Mouse (Mus musculus): ENCODE data around the gene Sun2. TPM values are rescaled to one million over a fixed set of nuclear protein-coding genes. Genes with fewer than 3 reads are reported as not detected.

Sun2 gene
- polyA plus RNA-seq, 1 experiment from 2014 or later = 6.4 TPM

GRCm38 (mm10) chr15:79720796-79721195 lies 21.5 kb downstream of the Sun2 start:
- Histone ChIP-seq H3K36me3 (peaks cover 64% of the 10 kb centered on the region), H3K9me3 (replicated peaks) (no peaks in the 10 kb centered on the region), H3K27ac (replicated peaks) (0 out of 2 replicates have a peak overlapping the region, but pooled peaks have one; percentile 22), H3K4me2 (replicated peaks) (no peak overlapping the region), H3K4me1 (0 out of 2 replicates have a peak, but pooled peaks cover 2% of the 10 kb centered on the region), H3K9ac (no peak overlapping the region), H3K4me3 (replicated peaks) (no peak overlapping the region), H3K27me3 (no peaks in the 10 kb centered on the region)
- ATAC-seq (ENCODE audit: insufficient number of reproducible peaks, low FRiP score, low TSS enrichment, low read depth) = no peak
- 69% methylated on average over 4 of the region's 4 CpGs for WGBS

GRCm38 (mm10) chr15:79720267-79720666 lies 22.1 kb downstream of the Sun2 start:
- 89% methylated on average over 8 of the region's 8 CpGs for WGBS

GRCm38 (mm10) chr15:79716710-79717109 lies 25.6 kb downstream of the Sun2 start:
- H3K4me2 ChIP-seq (replicated peaks) = no peak overlapping the region
- H3K36me3 ChIP-seq = peaks cover 86% of the 10 kb centered on the region
- H3K9ac ChIP-seq = no peak overlapping the region
- WGBS = 85% methylated on average over 6 of the region's 6 CpGs
- ATAC-seq (ENCODE audit: insufficient number of reproducible peaks, low FRiP score, low TSS enrichment, low read depth) = no peak
- H3K4me3 ChIP-seq (replicated peaks) = no peak overlapping the region
- no peaks in the 10 kb centered on the region for H3K27me3 ChIP-seq
- no peaks in the 10 kb centered on the region for H3K9me3 ChIP-seq (replicated peaks)
- H3K27ac ChIP-seq (replicated peaks) = no peak overlapping the region
- no peaks in the 10 kb centered on the region for H3K4me1 ChIP-seq

More at GRCm38 (mm10) chr15:79720267-79720666, 22.1 kb downstream of the Sun2 start:
- no peak for ATAC-seq (ENCODE audit: insufficient number of reproducible peaks, low FRiP score, low TSS enrichment, low read depth)
- Histone ChIP-seq H3K27me3 (no peaks in the 10 kb centered on the region), H3K9ac (no peak overlapping the region), H3K9me3 (replicated peaks) (no peaks in the 10 kb centered on the region), H3K4me2 (replicated peaks) (no peak overlapping the region), H3K4me1 (0 out of 2 replicates have a peak, but pooled peaks cover 2% of the 10 kb centered on the region), H3K4me3 (replicated peaks) (no peak overlapping the region), H3K27ac (replicated peaks) (no peak overlapping the region), H3K36me3 (peaks cover 66% of the 10 kb centered on the region)

GRCm38 (mm10) chr15:79715646-79716045 lies 26.7 kb downstream of the Sun2 start:
- WGBS = 89% methylated on average over 7 of the region's 7 CpGs
- no peak for ATAC-seq (ENCODE audit: insufficient number of reproducible peaks, low FRiP score, low TSS enrichment, low read depth)

GRCm38 (mm10) chr15:79708229-79708822 lies 34.0 kb downstream of the Sun2 start:
- ATAC-seq (ENCODE audit: insufficient number of reproducible peaks, low FRiP score, low TSS enrichment, low read depth) = no peak
- H3K36me3 ChIP-seq = peaks cover 63% of the 10 kb centered on the region
- H3K9ac ChIP-seq = no peak overlapping the region
- no peaks in the 10 kb centered on the region for H3K4me1 ChIP-seq
- 90% methylated on average over 5 of the region's 5 CpGs for WGBS
- no peaks in the 10 kb centered on the region for H3K9me3 ChIP-seq (replicated peaks)
- H3K27me3 ChIP-seq = no peaks in the 10 kb centered on the region
- no peak overlapping the region for H3K4me3 ChIP-seq (replicated peaks)
- H3K4me2 ChIP-seq (replicated peaks) = no peak overlapping the region
- H3K27ac ChIP-seq (replicated peaks) = no peak overlapping the region

More at GRCm38 (mm10) chr15:79715646-79716045, 26.7 kb downstream of the Sun2 start:
- no peak overlapping the region for H3K27ac ChIP-seq (replicated peaks)
- no peaks in the 10 kb centered on the region for H3K9me3 ChIP-seq (replicated peaks)
- H3K4me3 ChIP-seq (replicated peaks) = no peak overlapping the region
- H3K4me1 ChIP-seq = no peaks in the 10 kb centered on the region
- no peak overlapping the region for H3K4me2 ChIP-seq (replicated peaks)
- H3K36me3 ChIP-seq = peaks cover 94% of the 10 kb centered on the region
- H3K27me3 ChIP-seq = no peaks in the 10 kb centered on the region
- no peak overlapping the region for H3K9ac ChIP-seq

DNA sequence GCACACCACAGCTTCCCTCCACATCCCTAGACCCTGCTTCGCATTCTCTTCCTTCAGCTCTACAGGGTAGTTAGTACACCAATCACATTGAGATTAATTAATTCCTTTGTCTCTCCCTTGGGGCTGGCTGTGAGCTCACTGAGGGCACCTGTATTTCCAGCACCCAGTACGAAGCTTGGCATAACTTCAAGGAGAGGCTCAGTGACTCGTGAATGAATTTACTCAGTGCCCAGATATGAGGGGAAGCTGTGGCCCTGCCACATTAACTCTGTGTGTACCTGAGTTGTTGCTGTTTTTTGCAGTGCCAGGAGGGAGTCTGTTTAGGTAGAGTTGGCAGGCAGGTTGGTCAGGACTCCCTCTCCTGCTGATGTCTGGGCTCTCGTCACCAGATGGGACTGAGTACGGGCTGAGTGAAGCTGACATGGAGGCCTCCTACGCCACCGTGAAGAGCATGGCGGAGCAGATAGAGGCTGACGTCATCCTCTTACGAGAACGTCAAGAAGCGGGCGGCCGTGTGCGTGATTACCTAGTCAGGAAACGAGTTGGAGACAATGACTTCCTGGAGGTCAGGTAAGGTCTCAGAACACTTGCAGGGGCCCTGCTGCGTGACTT lies 35.6 kb downstream of the Sun2 start:
- Histone ChIP-seq H3K4me3 (replicated peaks) (no peak overlapping the region), H3K27me3 (no peaks in the 10 kb centered on the region), H3K4me2 (replicated peaks) (no peak overlapping the region), H3K36me3 (peaks cover 48% of the 10 kb centered on the region), H3K9me3 (replicated peaks) (no peaks in the 10 kb centered on the region), H3K4me1 (no peaks in the 10 kb centered on the region), H3K9ac (no peak overlapping the region), H3K27ac (replicated peaks) (no peak overlapping the region)
- ATAC-seq (ENCODE audit: insufficient number of reproducible peaks, low FRiP score, low TSS enrichment, low read depth) = no peak
- WGBS = 80% methylated on average over 17 of the region's 17 CpGs

DNA sequence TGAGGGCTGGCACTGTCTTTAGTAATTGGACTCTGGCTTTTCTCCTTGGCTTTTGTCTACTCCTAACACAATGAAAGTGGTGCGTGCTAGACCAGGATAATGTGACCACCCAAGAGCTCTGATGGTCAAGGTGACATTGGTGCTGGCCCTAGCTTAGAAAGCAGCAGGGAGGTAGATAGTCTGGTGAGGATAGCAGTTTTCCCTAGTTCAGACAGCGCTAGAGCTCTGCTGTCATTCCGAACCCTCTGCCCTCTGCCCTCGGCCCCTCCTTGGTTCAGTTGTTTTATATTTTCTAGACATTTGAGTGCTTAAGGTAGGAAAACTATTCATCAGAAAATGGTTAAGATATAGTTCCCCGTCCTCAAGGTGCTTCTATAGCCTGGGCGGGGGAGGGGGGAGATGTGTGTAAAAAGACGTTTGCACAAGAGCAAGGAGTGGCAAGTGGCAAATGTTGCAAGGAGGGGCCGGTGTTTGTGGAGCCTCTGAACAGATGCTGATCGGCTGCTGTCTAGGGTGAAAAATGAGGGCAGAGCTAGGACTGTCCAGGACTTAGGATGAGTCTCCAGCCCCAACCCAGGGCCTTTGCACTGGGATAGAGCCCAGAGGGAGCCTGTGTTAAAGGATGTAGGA lies 44.7 kb downstream of the Sun2 start:
- ATAC-seq (ENCODE audit: insufficient number of reproducible peaks, low FRiP score, low TSS enrichment, low read depth) = no peak
- H3K9me3 ChIP-seq (replicated peaks) = no peaks in the 10 kb centered on the region

GRCm38 (mm10) chr15:79697011-79697410 lies 45.3 kb downstream of the Sun2 start:
- 79% methylated on average over 6 of the region's 6 CpGs for WGBS
- Histone ChIP-seq H3K4me1 (peaks cover 13% of the 10 kb centered on the region), H3K36me3 (peaks cover 15% of the 10 kb centered on the region), H3K4me2 (replicated peaks) (no peak overlapping the region), H3K4me3 (replicated peaks) (no peak overlapping the region), H3K27ac (replicated peaks) (no peak overlapping the region), H3K9me3 (replicated peaks) (no peaks in the 10 kb centered on the region), H3K9ac (no peak overlapping the region), H3K27me3 (no peaks in the 10 kb centered on the region)
- no peak for ATAC-seq (ENCODE audit: insufficient number of reproducible peaks, low FRiP score, low TSS enrichment, low read depth)

More for the DNA sequence above, 44.7 kb downstream of the Sun2 start:
- peaks cover 15% of the 10 kb centered on the region for H3K36me3 ChIP-seq
- H3K9ac ChIP-seq = no peak overlapping the region
- H3K27me3 ChIP-seq = no peaks in the 10 kb centered on the region
- no peak overlapping the region for H3K4me3 ChIP-seq (replicated peaks)
- 76% methylated on average over 9 of the region's 9 CpGs for WGBS
- no peak overlapping the region for H3K4me2 ChIP-seq (replicated peaks)
- H3K27ac ChIP-seq (replicated peaks) = no peak overlapping the region
- H3K4me1 ChIP-seq = peaks cover 6% of the 10 kb centered on the region

DNA sequence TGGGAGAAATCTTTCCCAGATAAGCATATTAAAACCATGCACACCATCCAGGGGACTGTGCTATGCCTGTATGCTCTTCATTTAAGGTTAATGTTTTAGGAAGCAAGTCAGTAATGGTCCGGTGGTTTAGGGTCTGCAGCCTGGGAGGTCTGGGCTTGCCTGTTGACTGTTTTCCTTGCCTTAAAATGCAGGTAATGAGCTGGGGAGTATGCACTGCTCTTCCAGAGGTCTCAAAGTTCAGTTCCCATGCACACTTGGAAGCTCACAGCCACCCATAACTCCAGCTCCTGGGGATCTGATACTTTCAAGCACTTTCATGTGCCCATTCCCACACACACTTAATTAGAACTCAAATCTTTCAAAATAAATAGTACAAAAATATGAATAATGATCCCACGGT lies 45.8 kb downstream of the Sun2 start:
- Histone ChIP-seq H3K27me3 (no peaks in the 10 kb centered on the region), H3K9me3 (replicated peaks) (no peaks in the 10 kb centered on the region), H3K4me1 (peaks cover 18% of the 10 kb centered on the region), H3K36me3 (peaks cover 15% of the 10 kb centered on the region), H3K9ac (no peak overlapping the region), H3K27ac (replicated peaks) (no peak overlapping the region), H3K4me2 (replicated peaks) (no peak overlapping the region), H3K4me3 (replicated peaks) (no peak overlapping the region)
- 85% methylated on average over 2 of the region's 2 CpGs for WGBS
- no peak for ATAC-seq (ENCODE audit: insufficient number of reproducible peaks, low FRiP score, low TSS enrichment, low read depth)

DNA sequence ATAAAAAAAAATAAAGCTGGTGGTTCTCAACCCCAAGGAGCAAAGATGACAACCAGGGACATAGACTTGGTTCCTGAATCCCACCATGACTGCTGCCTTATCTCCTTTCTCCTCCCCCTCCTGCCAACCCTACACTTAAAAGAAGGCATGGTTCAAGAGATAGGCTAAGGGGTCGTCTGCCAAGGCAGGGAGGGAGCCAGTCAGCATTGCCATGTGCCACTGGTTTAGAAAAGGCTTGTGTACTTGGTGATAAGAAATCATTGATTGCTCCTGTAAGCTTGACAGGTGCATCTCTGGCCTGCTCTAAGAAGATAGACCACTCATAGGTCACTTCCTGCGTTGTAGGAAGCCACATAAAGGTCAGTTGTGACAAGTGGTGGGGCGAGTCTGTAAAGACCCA lies 46.8 kb downstream of the Sun2 start:
- no peak overlapping the region for H3K9ac ChIP-seq
- peaks cover 19% of the 10 kb centered on the region for H3K4me1 ChIP-seq
- H3K27me3 ChIP-seq = no peaks in the 10 kb centered on the region
- no peak overlapping the region for H3K4me2 ChIP-seq (replicated peaks)
- no peak overlapping the region for H3K4me3 ChIP-seq (replicated peaks)
- 70% methylated on average over 3 of the region's 3 CpGs for WGBS
- no peak for ATAC-seq (ENCODE audit: insufficient number of reproducible peaks, low FRiP score, low TSS enrichment, low read depth)
- peaks cover 15% of the 10 kb centered on the region for H3K36me3 ChIP-seq
- no peaks in the 10 kb centered on the region for H3K9me3 ChIP-seq (replicated peaks)
- no peak overlapping the region for H3K27ac ChIP-seq (replicated peaks)

- no peak for ATAC-seq (ENCODE audit: insufficient number of reproducible peaks, low FRiP score, low TSS enrichment, low read depth)
- Histone ChIP-seq H3K4me3 (replicated peaks) (no peak overlapping the region), H3K27ac (replicated peaks) (no peak overlapping the region), H3K4me1 (peaks cover 25% of the 10 kb centered on the region), H3K9ac (no peak overlapping the region), H3K4me2 (replicated peaks) (no peak overlapping the region), H3K36me3 (peaks cover 15% of the 10 kb centered on the region), H3K27me3 (no peaks in the 10 kb centered on the region), H3K9me3 (replicated peaks) (no peaks in the 10 kb centered on the region)
- 89% methylated on average over 4 of the region's 4 CpGs for WGBS
Measured at GRCm38 (mm10) chr15:79694512-79694911, 47.8 kb downstream of the Sun2 start.

All from embryonic facial prominence, embryonic 15.5 days (tissue).